Mouse (Mus musculus): Measurements from ENCODE around the gene BC034090. TPM values are rescaled to one million over a fixed set of nuclear protein-coding genes. Genes with fewer than 3 reads are reported as not detected.

Gene BC034090
- polyA plus RNA-seq, 1 experiment from 2014 or later = 4.1 TPM

GRCm38 (mm10) chr1:155205822-155206660 is 38.2 kb downstream of the BC034090 start:
- Histone ChIP-seq H3K9me3 (ENCODE audit: control insufficient read depth, low read length) (no peaks in the 10 kb centered on the region), H3K27ac (ENCODE audit: low read depth, low read length) (peak overlapping the region; percentile 66; the same call in 1 of the 2 replicates), H3K36me3 (ENCODE audit: control insufficient read depth, insufficient read depth, low read length) (no peaks in the 10 kb centered on the region), H3K9ac (replicated peaks; ENCODE audit: low read depth, low read length) (no peak overlapping the region; the same call in 1 of the 2 replicates), H3K4me1 (ENCODE audit: control insufficient read depth, insufficient read depth, low read length) (peaks cover 26% of the 10 kb centered on the region), H3K4me2 (ENCODE audit: low read depth, low read length) (no peak overlapping the region), H3K27me3 (ENCODE audit: control insufficient read depth, insufficient read depth, low read length) (no peaks in the 10 kb centered on the region), H3K4me3 (ENCODE audit: low read depth, low read length) (no peak overlapping the region)
- ATAC-seq (ENCODE audit: low read depth) = no peak
- 51% methylated on average over 19 of the region's 19 CpGs for WGBS

- 54% methylated on average over 7 of the region's 7 CpGs for WGBS
These were observed 38.9 kb downstream of the BC034090 start for GRCm38 (mm10) chr1:155205311-155205710.

GRCm38 (mm10) chr1:155204560-155205162 is 39.6 kb downstream of the BC034090 start:
- H3K9ac ChIP-seq (replicated peaks; ENCODE audit: low read depth, low read length) = no peak overlapping the region
- no peak overlapping the region for H3K4me3 ChIP-seq (ENCODE audit: low read depth, low read length)
- H3K27me3 ChIP-seq (ENCODE audit: control insufficient read depth, insufficient read depth, low read length) = no peaks in the 10 kb centered on the region
- peak overlapping the region; percentile 55 for H3K27ac ChIP-seq (ENCODE audit: low read depth, low read length)
- peaks cover 26% of the 10 kb centered on the region for H3K4me1 ChIP-seq (ENCODE audit: control insufficient read depth, insufficient read depth, low read length)
- WGBS = 65% methylated on average over 8 of the region's 8 CpGs
- H3K36me3 ChIP-seq (ENCODE audit: control insufficient read depth, insufficient read depth, low read length) = no peaks in the 10 kb centered on the region
- no peaks in the 10 kb centered on the region for H3K9me3 ChIP-seq (ENCODE audit: control insufficient read depth, low read length)
- no peak for ATAC-seq (ENCODE audit: low read depth)
- no peak overlapping the region for H3K4me2 ChIP-seq (ENCODE audit: low read depth, low read length)

More at GRCm38 (mm10) chr1:155205311-155205710, 38.9 kb downstream of the BC034090 start:
- Histone ChIP-seq H3K27ac (ENCODE audit: low read depth, low read length) (peak overlapping the region; percentile 45; the same call in 1 of the 2 replicates), H3K4me2 (ENCODE audit: low read depth, low read length) (no peak overlapping the region), H3K36me3 (ENCODE audit: control insufficient read depth, insufficient read depth, low read length) (no peaks in the 10 kb centered on the region), H3K4me3 (ENCODE audit: low read depth, low read length) (no peak overlapping the region), H3K27me3 (ENCODE audit: control insufficient read depth, insufficient read depth, low read length) (no peaks in the 10 kb centered on the region), H3K4me1 (ENCODE audit: control insufficient read depth, insufficient read depth, low read length) (peaks cover 26% of the 10 kb centered on the region), H3K9ac (replicated peaks; ENCODE audit: low read depth, low read length) (no peak overlapping the region; the same call in 1 of the 2 replicates), H3K9me3 (ENCODE audit: control insufficient read depth, low read length) (no peaks in the 10 kb centered on the region)
- no peak for ATAC-seq (ENCODE audit: low read depth)

GRCm38 (mm10) chr1:155203954-155204353 is 40.3 kb downstream of the BC034090 start:
- ATAC-seq (ENCODE audit: low read depth) = no peak
- 82% methylated on average over 12 of the region's 12 CpGs for WGBS

GRCm38 (mm10) chr1:155203101-155203500 is 41.1 kb downstream of the BC034090 start:
- peaks cover 26% of the 10 kb centered on the region for H3K4me1 ChIP-seq (ENCODE audit: control insufficient read depth, insufficient read depth, low read length)

More at GRCm38 (mm10) chr1:155203954-155204353, 40.3 kb downstream of the BC034090 start:
- H3K4me2 ChIP-seq (ENCODE audit: low read depth, low read length) = no peak overlapping the region
- H3K4me1 ChIP-seq (ENCODE audit: control insufficient read depth, insufficient read depth, low read length) = peaks cover 26% of the 10 kb centered on the region
- H3K27ac ChIP-seq (ENCODE audit: low read depth, low read length) = peak overlapping the region; percentile 55
- no peak overlapping the region for H3K4me3 ChIP-seq (ENCODE audit: low read depth, low read length)
- H3K36me3 ChIP-seq (ENCODE audit: control insufficient read depth, insufficient read depth, low read length) = 0 out of 2 replicates have a peak, but pooled peaks cover under 1% of the 10 kb centered on the region
- no peak overlapping the region for H3K9ac ChIP-seq (replicated peaks; ENCODE audit: low read depth, low read length)
- H3K9me3 ChIP-seq (ENCODE audit: control insufficient read depth, low read length) = no peaks in the 10 kb centered on the region
- H3K27me3 ChIP-seq (ENCODE audit: control insufficient read depth, insufficient read depth, low read length) = no peaks in the 10 kb centered on the region

GRCm38 (mm10) chr1:155202472-155202871 is 41.8 kb downstream of the BC034090 start:
- no peaks in the 10 kb centered on the region for H3K27me3 ChIP-seq (ENCODE audit: control insufficient read depth, insufficient read depth, low read length)
- 69% methylated on average over 5 of the region's 5 CpGs for WGBS
- no peak overlapping the region for H3K9ac ChIP-seq (replicated peaks; ENCODE audit: low read depth, low read length)
- no peak for ATAC-seq (ENCODE audit: low read depth)
- H3K27ac ChIP-seq (ENCODE audit: low read depth, low read length) = no peak overlapping the region
- peaks cover 13% of the 10 kb centered on the region; the same call in 1 of the 2 replicates for H3K36me3 ChIP-seq (ENCODE audit: control insufficient read depth, insufficient read depth, low read length)
- H3K4me1 ChIP-seq (ENCODE audit: control insufficient read depth, insufficient read depth, low read length) = peaks cover 26% of the 10 kb centered on the region
- no peak overlapping the region for H3K4me2 ChIP-seq (ENCODE audit: low read depth, low read length)
- no peaks in the 10 kb centered on the region for H3K9me3 ChIP-seq (ENCODE audit: control insufficient read depth, low read length)
- H3K4me3 ChIP-seq (ENCODE audit: low read depth, low read length) = no peak overlapping the region

More at GRCm38 (mm10) chr1:155203101-155203500, 41.1 kb downstream of the BC034090 start:
- no peak overlapping the region for H3K9ac ChIP-seq (replicated peaks; ENCODE audit: low read depth, low read length)
- ATAC-seq (ENCODE audit: low read depth) = no peak
- no peak overlapping the region for H3K4me3 ChIP-seq (ENCODE audit: low read depth, low read length)
- no peaks in the 10 kb centered on the region for H3K27me3 ChIP-seq (ENCODE audit: control insufficient read depth, insufficient read depth, low read length)
- H3K9me3 ChIP-seq (ENCODE audit: control insufficient read depth, low read length) = no peaks in the 10 kb centered on the region
- peaks cover 9% of the 10 kb centered on the region; the same call in 1 of the 2 replicates for H3K36me3 ChIP-seq (ENCODE audit: control insufficient read depth, insufficient read depth, low read length)
- WGBS = 62% methylated on average over 7 of the region's 7 CpGs
- H3K4me2 ChIP-seq (ENCODE audit: low read depth, low read length) = no peak overlapping the region
- H3K27ac ChIP-seq (ENCODE audit: low read depth, low read length) = no peak overlapping the region

- Histone ChIP-seq H3K4me1 (ENCODE audit: control insufficient read depth, insufficient read depth, low read length) (peaks cover 26% of the 10 kb centered on the region), H3K4me3 (ENCODE audit: low read depth, low read length) (no peak overlapping the region), H3K9me3 (ENCODE audit: control insufficient read depth, low read length) (no peaks in the 10 kb centered on the region), H3K4me2 (ENCODE audit: low read depth, low read length) (no peak overlapping the region), H3K9ac (replicated peaks; ENCODE audit: low read depth, low read length) (no peak overlapping the region), H3K27me3 (ENCODE audit: control insufficient read depth, insufficient read depth, low read length) (no peaks in the 10 kb centered on the region), H3K36me3 (ENCODE audit: control insufficient read depth, insufficient read depth, low read length) (peaks cover 18% of the 10 kb centered on the region; the same call in 1 of the 2 replicates), H3K27ac (ENCODE audit: low read depth, low read length) (no peak overlapping the region)
- ATAC-seq (ENCODE audit: low read depth) = peak; percentile 5; the same call in 1 of the 2 replicates
- WGBS = 86% methylated on average over 17 of the region's 17 CpGs
These were observed 42.3 kb downstream of the BC034090 start for GRCm38 (mm10) chr1:155201914-155202313.

- no peak overlapping the region for H3K4me2 ChIP-seq (ENCODE audit: low read depth, low read length)
- peaks cover 18% of the 10 kb centered on the region; the same call in 1 of the 2 replicates for H3K36me3 ChIP-seq (ENCODE audit: control insufficient read depth, insufficient read depth, low read length)
- peak; percentile 10; the same call in 1 of the 2 replicates for ATAC-seq (ENCODE audit: low read depth)
- 67% methylated on average over 4 of the region's 4 CpGs for WGBS
- H3K4me1 ChIP-seq (ENCODE audit: control insufficient read depth, insufficient read depth, low read length) = peaks cover 24% of the 10 kb centered on the region
- H3K27me3 ChIP-seq (ENCODE audit: control insufficient read depth, insufficient read depth, low read length) = no peaks in the 10 kb centered on the region
- H3K9ac ChIP-seq (replicated peaks; ENCODE audit: low read depth, low read length) = no peak overlapping the region
- H3K4me3 ChIP-seq (ENCODE audit: low read depth, low read length) = no peak overlapping the region
- H3K27ac ChIP-seq (ENCODE audit: low read depth, low read length) = no peak overlapping the region
- no peaks in the 10 kb centered on the region for H3K9me3 ChIP-seq (ENCODE audit: control insufficient read depth, low read length)
These were observed 42.8 kb downstream of the BC034090 start for GRCm38 (mm10) chr1:155201373-155201879.

Measured in neural tube, embryonic 14.5 days (tissue).